Mouse (Mus musculus): ENCODE measurements at regions not wholly inside any gene's neighbourhood (a gene's known extent, or its start where the extent isn't known, plus 50 kb on each side); places are given as distances from the start of the nearest gene placed in this dataset.
A peak's percentile ranks its signal among the peaks of the same experiment; 100 is the strongest.

GRCm38 (mm10) chr3:21962360-21962782 is 114.1 kb upstream of the Tbl1xr1 start (continued):
- 0 out of 2 replicates have a peak, but pooled peaks have one; percentile 52 for TF ChIP-seq E2F4 (IDR thresholded peaks at IDR 0.05; ENCODE audit: insufficient replicate concordance, low read depth, low read length)
- no peak for TF ChIP-seq POLR2AphosphoS2 (IDR thresholded peaks at IDR 0.05; ENCODE audit: low read depth, low read length)
- no peak for TF ChIP-seq CTCF (conservative IDR thresholded peaks at IDR 0.05 in 1 of 2, IDR thresholded peaks at IDR 0.05 in 1 of 2; ENCODE audit: low read depth in 2 of 2, low read length in 2 of 2)

- peak overlapping the region; percentile 77 for H3K9ac ChIP-seq (ENCODE audit: insufficient read depth, low read depth)
- no peaks in the 10 kb centered on the region for H3K79me2 ChIP-seq (replicated peaks; ENCODE audit: control insufficient read depth, extremely low read depth, insufficient read depth, poor library complexity, severe bottlenecking)
- dilution Hi-C loops (cut with MboI; ENCODE audit: extremely low pct_ligation_motif_present, extremely low pct_unique_long_range_greater_than_20kb, low sequenced_read_pairs) (no loop called here), in situ Hi-C loops (cut with MboI; ENCODE audit: low pct_ligation_motif_present, low pct_unique_long_range_greater_than_20kb, low sequenced_read_pairs) (no loop called here)
- no peak overlapping the region for H3K4me3 ChIP-seq (replicated peaks in 1 of 3; ENCODE audit: low read depth in 2 of 3, low read length in 2 of 3, poor library complexity in 1 of 3)
- no peaks in the 10 kb centered on the region for H3K9me3 ChIP-seq (replicated peaks; ENCODE audit: low read length)
- TF ChIP-seq HCFC1 (IDR thresholded peaks at IDR 0.05; ENCODE audit: low read depth, low read length) (0 out of 2 replicates have a peak, but pooled peaks have one; percentile 1), PAX5 (IDR thresholded peaks at IDR 0.05; ENCODE audit: low read length) (no peak), KAT2A (IDR thresholded peaks at IDR 0.05; ENCODE audit: insufficient replicate concordance, low read length) (no peak), CHD2 (IDR thresholded peaks at IDR 0.05; ENCODE audit: low read length) (peak; percentile 77; the same call in 1 of the 2 replicates), BHLHE40 (IDR thresholded peaks at IDR 0.05; ENCODE audit: low read depth, low read length) (no peak), IRF4 (IDR thresholded peaks at IDR 0.05; ENCODE audit: low read depth, low read length) (peak; percentile 17; the same call in 1 of the 2 replicates), NRF1 (IDR thresholded peaks at IDR 0.05; ENCODE audit: low read depth, low read length) (no peak), JUN (IDR thresholded peaks at IDR 0.05; ENCODE audit: insufficient read depth, low read depth, low read length) (no peak), JUND (conservative IDR thresholded peaks at IDR 0.05; ENCODE audit: low read depth, low read length) (no peak), MAX (IDR thresholded peaks at IDR 0.05; ENCODE audit: low read length) (0 out of 2 replicates have a peak, but pooled peaks have one; percentile 7), SMC3 (IDR thresholded peaks at IDR 0.05; ENCODE audit: low read depth, low read length) (no peak), MAFK (IDR thresholded peaks at IDR 0.05; ENCODE audit: insufficient replicate concordance, low read length) (no peak), RCOR1 (conservative IDR thresholded peaks at IDR 0.05; ENCODE audit: low read depth, low read length) (no peak), CTCF (conservative IDR thresholded peaks at IDR 0.05 in 1 of 2, IDR thresholded peaks at IDR 0.05 in 1 of 2; ENCODE audit: low read depth in 2 of 2, low read length in 2 of 2) (no peak), MAZ (IDR thresholded peaks at IDR 0.05; ENCODE audit: low read depth, low read length) (no peak), TCF12 (IDR thresholded peaks at IDR 0.05; ENCODE audit: low read depth, low read length) (0 out of 2 replicates have a peak, but pooled peaks have one; percentile 7), GABPA (IDR thresholded peaks at IDR 0.05; ENCODE audit: insufficient replicate concordance, low read depth, low read length) (no peak), RAD21 (IDR thresholded peaks at IDR 0.05; ENCODE audit: low read depth, low read length) (no peak), USF1 (IDR thresholded peaks at IDR 0.05; ENCODE audit: low read depth, low read length) (no peak), TBP (conservative IDR thresholded peaks at IDR 0.05; ENCODE audit: low read depth, low read length) (no peak), MEF2A (IDR thresholded peaks at IDR 0.05; ENCODE audit: borderline replicate concordance, low read depth, low read length) (no peak), ZNF384 (IDR thresholded peaks at IDR 0.05; ENCODE audit: low read depth, low read length) (no peak)
- H3K27ac ChIP-seq (ENCODE audit: insufficient read depth, low read depth): peak overlapping the region; percentile 99
- H3K27me3 ChIP-seq (replicated peaks): no peaks in the 10 kb centered on the region
- DNase-seq (ENCODE audit: extremely low read depth): no peak
- H3K4me2 ChIP-seq (ENCODE audit: insufficient read depth, low read depth, poor library complexity, severe bottlenecking): peak overlapping the region; percentile 85
- H3K4me1 ChIP-seq (ENCODE audit: control insufficient read depth in 1 of 2, insufficient read depth in 2 of 2): peaks cover 19 to 69% of the 10 kb centered on the region in 2 experiments
- no peaks in the 10 kb centered on the region for H3K36me3 ChIP-seq (replicated peaks in 1 of 2; ENCODE audit: control insufficient read depth in 1 of 2, insufficient read depth in 1 of 2, low read length in 1 of 2)
Measured at GRCm38 (mm10) chr3:21962921-21963732, 113.3 kb upstream of the Tbl1xr1 start.

All from CH12.LX (cell line).